Mouse (Mus musculus): ENCODE results near the gene Rtl9. TPM values are rescaled to one million over a fixed set of nuclear protein-coding genes. Genes with fewer than 3 reads are reported as not detected.

The Rtl9 gene
- polyA plus RNA-seq, 1 experiment from 2014 or later, result 0.43 TPM

DNA sequence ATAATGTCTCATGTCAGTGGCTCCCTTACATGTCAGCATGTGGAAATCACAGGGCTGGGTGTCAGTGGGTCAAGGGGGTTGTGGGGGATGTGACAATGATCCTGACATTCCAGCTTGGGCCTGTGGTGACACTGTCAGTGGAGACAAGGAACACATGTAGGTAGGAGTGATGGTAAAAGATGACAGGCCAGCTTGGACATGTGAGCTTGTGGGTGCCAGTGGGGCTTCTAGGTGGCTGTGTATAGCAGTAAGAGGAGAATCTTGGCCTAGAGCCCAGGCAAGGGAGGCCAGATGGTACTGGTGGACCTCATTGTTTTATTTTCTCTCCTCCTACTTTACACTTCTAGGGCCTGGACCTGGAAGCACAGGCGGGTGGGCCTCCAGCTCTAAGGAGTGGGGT lies 16.7 kb upstream of the Rtl9 start:
- Histone ChIP-seq H3K27ac (replicated peaks) (no peak overlapping the region), H3K4me1 (peaks cover 6% of the 10 kb centered on the region; the same call in 1 of the 2 replicates), H3K9me3 (no peaks in the 10 kb centered on the region), H3K36me3 (no peaks in the 10 kb centered on the region), H3K9ac (replicated peaks) (no peak overlapping the region), H3K4me2 (replicated peaks) (no peak overlapping the region), H3K4me3 (no peak overlapping the region), H3K27me3 (0 out of 2 replicates have a peak, but pooled peaks cover 2% of the 10 kb centered on the region)
- no peak for ATAC-seq (replicated peaks)
- WGBS, result 60% methylated on average over 1 of the region's 1 CpGs

DNA sequence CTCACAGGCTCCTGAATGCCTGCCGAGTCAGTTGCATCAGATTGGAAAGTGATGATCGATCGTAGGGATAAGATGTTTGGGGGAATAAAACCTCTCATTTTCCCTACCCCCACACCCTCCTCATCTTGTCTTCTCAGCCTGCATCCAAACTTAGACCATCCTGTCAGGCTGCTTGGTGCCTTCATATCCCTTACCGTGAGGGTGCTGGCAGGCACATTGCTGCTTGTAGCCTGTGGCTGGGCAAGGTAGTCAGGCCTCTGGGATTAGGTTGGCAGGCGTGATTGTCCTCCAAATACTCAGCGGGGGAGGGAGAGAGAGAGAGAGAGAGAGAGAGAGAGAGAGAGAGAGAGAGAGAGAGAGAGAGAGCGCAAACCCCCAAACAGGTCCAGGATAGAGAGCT lies 11.2 kb upstream of the Rtl9 start:
- no peak overlapping the region for H3K4me2 ChIP-seq (replicated peaks)
- no peak overlapping the region for H3K4me3 ChIP-seq
- ATAC-seq (replicated peaks), result no peak
- no peaks in the 10 kb centered on the region for H3K9me3 ChIP-seq
- 64% methylated on average over 7 of the region's 7 CpGs for WGBS
- no peaks in the 10 kb centered on the region for H3K4me1 ChIP-seq
- no peaks in the 10 kb centered on the region for H3K27me3 ChIP-seq
- no peak overlapping the region for H3K27ac ChIP-seq (replicated peaks)
- H3K36me3 ChIP-seq, result no peaks in the 10 kb centered on the region
- H3K9ac ChIP-seq (replicated peaks), result no peak overlapping the region

GRCm38 (mm10) chrX:143090904-143091588 lies 8.3 kb upstream of the Rtl9 start:
- Histone ChIP-seq H3K9ac (replicated peaks) (no peak overlapping the region), H3K4me2 (replicated peaks) (no peak overlapping the region), H3K36me3 (no peaks in the 10 kb centered on the region), H3K4me1 (no peaks in the 10 kb centered on the region), H3K9me3 (no peaks in the 10 kb centered on the region), H3K4me3 (no peak overlapping the region), H3K27me3 (no peaks in the 10 kb centered on the region), H3K27ac (replicated peaks) (no peak overlapping the region)
- 53% methylated on average over 6 of the region's 6 CpGs for WGBS
- no peak for ATAC-seq (replicated peaks)

DNA sequence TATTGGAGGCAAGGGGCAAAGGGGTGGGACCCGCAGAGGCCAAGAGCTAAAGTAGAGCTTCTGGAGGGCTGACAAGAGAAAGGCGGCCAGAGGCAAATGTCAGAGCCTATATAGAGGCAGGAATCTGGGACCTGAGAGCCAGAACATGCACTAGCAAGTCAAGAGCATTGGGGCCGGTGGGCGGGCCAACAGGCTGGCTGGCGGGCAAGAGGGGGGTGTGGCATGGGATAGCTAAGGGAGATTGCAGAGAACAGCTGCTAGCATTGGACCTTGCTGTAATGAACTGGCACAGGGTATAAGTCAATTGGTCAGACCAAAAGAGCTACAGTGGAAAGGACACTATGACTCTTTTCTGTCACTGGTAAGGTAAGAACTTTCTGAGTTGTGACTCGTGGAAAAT lies 1.8 kb upstream of the Rtl9 start:
- H3K9me3 ChIP-seq, result no peaks in the 10 kb centered on the region
- ATAC-seq (replicated peaks), result no peak
- no peak overlapping the region for H3K9ac ChIP-seq (replicated peaks)
- no peaks in the 10 kb centered on the region for H3K27me3 ChIP-seq
- no peak overlapping the region for H3K4me3 ChIP-seq
- WGBS, result 77% methylated on average over 6 of the region's 6 CpGs
- no peaks in the 10 kb centered on the region for H3K36me3 ChIP-seq
- no peaks in the 10 kb centered on the region for H3K4me1 ChIP-seq
- no peak overlapping the region for H3K27ac ChIP-seq (replicated peaks)
- no peak overlapping the region for H3K4me2 ChIP-seq (replicated peaks)

DNA sequence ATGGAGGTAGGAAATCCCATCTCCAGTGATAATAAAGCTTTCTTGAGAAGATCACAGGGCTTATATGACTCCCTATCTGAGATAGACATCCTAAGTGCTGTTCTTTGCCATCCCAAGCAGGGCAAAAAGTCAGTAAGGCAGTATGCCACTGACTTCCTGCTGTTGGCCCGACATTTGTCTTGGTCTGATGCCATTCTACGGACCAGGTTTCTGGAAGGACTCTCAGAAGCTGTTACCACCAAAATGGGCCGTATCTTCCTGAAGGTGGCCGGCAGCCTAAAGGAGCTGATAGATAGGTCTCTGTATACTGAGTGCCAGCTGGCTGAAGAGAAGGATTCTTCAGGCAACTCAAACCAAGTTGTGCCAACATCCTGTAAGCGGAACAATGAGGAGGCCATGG lies 3.8 kb downstream of the Rtl9 start:
- Histone ChIP-seq H3K4me2 (replicated peaks) (no peak overlapping the region), H3K9me3 (no peaks in the 10 kb centered on the region), H3K4me1 (no peaks in the 10 kb centered on the region), H3K9ac (replicated peaks) (no peak overlapping the region), H3K27ac (replicated peaks) (no peak overlapping the region), H3K4me3 (no peak overlapping the region), H3K27me3 (no peaks in the 10 kb centered on the region), H3K36me3 (no peaks in the 10 kb centered on the region)
- no peak for ATAC-seq (replicated peaks)
- 93% methylated on average over 5 of the region's 5 CpGs for WGBS

- H3K27me3 ChIP-seq, result no peaks in the 10 kb centered on the region
- ATAC-seq (replicated peaks), result no peak
- H3K4me2 ChIP-seq (replicated peaks), result no peak overlapping the region
- H3K27ac ChIP-seq (replicated peaks), result no peak overlapping the region
- WGBS, result 55% methylated on average over 1 of the region's 1 CpGs
- H3K4me3 ChIP-seq, result no peak overlapping the region
- H3K36me3 ChIP-seq, result no peaks in the 10 kb centered on the region
- no peak overlapping the region for H3K9ac ChIP-seq (replicated peaks)
- H3K9me3 ChIP-seq, result no peaks in the 10 kb centered on the region
- H3K4me1 ChIP-seq, result no peaks in the 10 kb centered on the region
These were observed 6.5 kb downstream of the Rtl9 start for GRCm38 (mm10) chrX:143105866-143106265.

DNA sequence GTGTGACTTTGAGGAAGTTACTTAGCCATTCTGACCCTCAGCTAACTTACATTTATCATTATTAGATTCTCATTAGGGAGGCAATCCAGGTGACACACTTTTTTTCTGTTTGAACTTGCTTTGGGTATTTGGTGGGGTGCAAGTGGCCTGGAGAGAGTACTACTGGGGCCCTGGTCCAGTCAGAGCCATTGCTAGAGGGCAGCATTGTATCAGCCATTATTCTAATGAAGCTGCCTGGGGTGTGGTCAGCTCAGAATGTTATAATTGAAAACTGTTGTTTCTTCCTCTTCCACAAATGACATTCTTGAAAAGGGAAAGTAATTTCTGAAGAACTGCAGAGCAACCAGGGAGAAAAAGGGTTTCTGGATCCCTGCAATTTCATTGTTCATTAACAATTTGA lies 13.2 kb downstream of the Rtl9 start:
- Histone ChIP-seq H3K27me3 (no peaks in the 10 kb centered on the region), H3K27ac (replicated peaks) (no peak overlapping the region), H3K4me3 (no peak overlapping the region), H3K9ac (replicated peaks) (no peak overlapping the region), H3K36me3 (no peaks in the 10 kb centered on the region), H3K4me2 (replicated peaks) (no peak overlapping the region), H3K4me1 (no peaks in the 10 kb centered on the region), H3K9me3 (no peaks in the 10 kb centered on the region)
- no peak for ATAC-seq (replicated peaks)

Other genes with a start within 250 kb of the Rtl9 start
- gene Ammecr1, start 132.9 kb upstream of the Rtl9 start, polyA plus RNA-seq (2015; fragmentation: Nextera tagmentation; extraction: Ambion mirVana), result 5.0 and 5.6 TPM in 2 replicates